Mouse (Mus musculus) intestine, embryonic 16.5 days (tissue): ENCODE results near the gene Bcl11b. TPM values are rescaled to one million over a fixed set of nuclear protein-coding genes. Genes with fewer than 3 reads are reported as not detected.

Source experiments
- ATAC-seq: fragments of 200-750 bp; cut with Nextera tagmentation; 2 replicates; pipeline ENCODE4 v1.8.0; 2017; ENCODE audit warnings: moderate TSS enrichment, moderate library complexity
- H3K27ac ChIP-seq: fragments of 300-500 bp; sonication (generic); 2 replicates; pipeline ENCODE4 v1.5.1; 2014; ENCODE audit warnings: mild to moderate bottlenecking, low read length
- H3K27me3 ChIP-seq: fragments of 300-500 bp; sonication (generic); replicated peaks from 2 replicates; pipeline ENCODE4 v1.6.1; 2014; ENCODE audit warnings: low read length, control low read depth, mixed read lengths; ENCODE audit not compliant: control insufficient read depth, insufficient read depth
- H3K36me3 ChIP-seq: fragments of 300-500 bp; sonication (generic); 2 replicates; pipeline ENCODE4 v1.6.1; 2014; ENCODE audit warnings: low read length, control low read depth; ENCODE audit not compliant: control insufficient read depth, insufficient read depth
- H3K4me1 ChIP-seq: fragments of 300-500 bp; sonication (generic); 2 replicates; pipeline ENCODE4 v1.6.1; 2014; ENCODE audit warnings: low read length, control low read depth, mixed read lengths; ENCODE audit not compliant: control insufficient read depth, insufficient read depth
- H3K4me2 ChIP-seq: fragments of 300-500 bp; sonication (generic); 2 replicates; pipeline ENCODE4 v1.6.1; 2014; ENCODE audit warnings: low read depth, low read length, control low read depth
- H3K4me3 ChIP-seq: fragments of 300-500 bp; sonication (generic); 2 replicates; pipeline ENCODE4 v1.5.1; 2014; ENCODE audit warnings: mild to moderate bottlenecking, low read length
- H3K9ac ChIP-seq: fragments of 300-500 bp; sonication (generic); 2 replicates; pipeline ENCODE4 v1.6.1; 2014; ENCODE audit warnings: low read depth, low read length
- H3K9me3 ChIP-seq: fragments of 300-500 bp; sonication (generic); 2 replicates; pipeline ENCODE4 v1.6.1; 2016; ENCODE audit warnings: low read length, control low read depth; ENCODE audit not compliant: control insufficient read depth
- WGBS: fragments of 180-500 bp; shearing (Covaris S2); extraction: QIAGEN DNeasy Blood & Tissue Kit; methylation state at CpG from one replicate; pipeline ENCODE4 v1.1.7; 2014; 5-methylcytosine and 5-hydroxymethylcytosine counted together
- polyA plus RNA-seq: library from polyadenylated mRNA; unstranded; fragments of >200 nt; fragmentation: Nextera tagmentation; extraction: Ambion mirVana; gene quantifications from 2 replicates; pipeline ENCODE4 v1.2.1, GENCODE M21; 2015

Bcl11b gene
- polyA plus RNA-seq, 1 experiment from 2014 or later = 3.4 TPM

GRCm38 (mm10) chr12:107934831-107935437 lies 68.5 kb downstream of the Bcl11b start:
- Histone ChIP-seq H3K27me3 (no peaks in the 10 kb centered on the region), H3K36me3 (no peaks in the 10 kb centered on the region), H3K27ac (no peak overlapping the region), H3K4me1 (peaks cover 18% of the 10 kb centered on the region), H3K9ac (no peak overlapping the region), H3K4me2 (no peak overlapping the region), H3K9me3 (no peaks in the 10 kb centered on the region), H3K4me3 (no peak overlapping the region)
- 59% methylated on average over 19 of the region's 19 CpGs for WGBS
- ATAC-seq = no peak

DNA sequence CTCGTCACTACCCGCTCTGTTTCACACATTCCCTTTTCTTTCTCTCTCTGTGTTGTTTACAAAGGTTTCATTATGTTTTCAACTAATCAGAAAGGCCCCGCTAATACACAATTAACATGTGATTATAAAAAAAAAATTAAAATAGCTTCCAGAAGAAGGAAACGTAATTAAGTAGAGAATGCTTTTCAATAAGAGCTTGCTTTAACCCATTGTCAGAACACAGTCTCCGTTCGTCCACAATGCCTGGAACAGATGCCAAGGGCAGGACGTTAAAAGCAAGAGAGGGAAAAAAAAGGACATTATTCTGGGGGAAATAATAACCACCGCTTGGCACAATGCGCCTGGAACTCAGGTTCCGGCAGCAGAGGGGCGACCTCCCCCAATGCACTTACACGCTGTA lies 71.3 kb downstream of the Bcl11b start:
- Histone ChIP-seq H3K4me2 (no peak overlapping the region), H3K4me1 (peaks cover 22% of the 10 kb centered on the region), H3K4me3 (no peak overlapping the region), H3K9me3 (no peaks in the 10 kb centered on the region), H3K36me3 (no peaks in the 10 kb centered on the region), H3K27me3 (no peaks in the 10 kb centered on the region), H3K9ac (no peak overlapping the region), H3K27ac (no peak overlapping the region)
- ATAC-seq = no peak
- 77% methylated on average over 12 of the region's 12 CpGs for WGBS

DNA sequence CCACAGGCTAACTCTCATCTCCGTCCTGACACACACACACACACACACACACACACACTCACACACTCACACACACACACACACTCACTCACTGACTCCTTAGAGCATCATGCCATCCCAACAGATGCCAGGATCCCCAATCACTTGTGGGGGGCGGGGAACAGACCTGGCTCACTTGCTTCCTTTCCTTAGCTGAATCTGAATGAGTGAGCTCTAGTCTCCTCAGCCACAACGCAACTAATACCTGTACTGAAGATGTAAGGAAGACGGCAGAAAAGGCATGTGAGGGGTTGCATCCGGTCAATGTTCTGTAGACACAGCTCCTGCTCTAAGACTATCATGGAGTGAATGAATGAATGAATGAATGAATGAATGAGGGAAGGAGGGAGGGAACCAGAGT lies 71.9 kb downstream of the Bcl11b start:
- 79% methylated on average over 5 of the region's 5 CpGs for WGBS
- H3K4me3 ChIP-seq = no peak overlapping the region
- no peak for ATAC-seq
- H3K27ac ChIP-seq = no peak overlapping the region; the same call in 1 of the 2 replicates
- H3K4me1 ChIP-seq = peaks cover 22% of the 10 kb centered on the region
- no peaks in the 10 kb centered on the region for H3K36me3 ChIP-seq
- no peaks in the 10 kb centered on the region for H3K9me3 ChIP-seq
- H3K27me3 ChIP-seq = no peaks in the 10 kb centered on the region
- no peak overlapping the region for H3K4me2 ChIP-seq
- H3K9ac ChIP-seq = no peak overlapping the region

DNA sequence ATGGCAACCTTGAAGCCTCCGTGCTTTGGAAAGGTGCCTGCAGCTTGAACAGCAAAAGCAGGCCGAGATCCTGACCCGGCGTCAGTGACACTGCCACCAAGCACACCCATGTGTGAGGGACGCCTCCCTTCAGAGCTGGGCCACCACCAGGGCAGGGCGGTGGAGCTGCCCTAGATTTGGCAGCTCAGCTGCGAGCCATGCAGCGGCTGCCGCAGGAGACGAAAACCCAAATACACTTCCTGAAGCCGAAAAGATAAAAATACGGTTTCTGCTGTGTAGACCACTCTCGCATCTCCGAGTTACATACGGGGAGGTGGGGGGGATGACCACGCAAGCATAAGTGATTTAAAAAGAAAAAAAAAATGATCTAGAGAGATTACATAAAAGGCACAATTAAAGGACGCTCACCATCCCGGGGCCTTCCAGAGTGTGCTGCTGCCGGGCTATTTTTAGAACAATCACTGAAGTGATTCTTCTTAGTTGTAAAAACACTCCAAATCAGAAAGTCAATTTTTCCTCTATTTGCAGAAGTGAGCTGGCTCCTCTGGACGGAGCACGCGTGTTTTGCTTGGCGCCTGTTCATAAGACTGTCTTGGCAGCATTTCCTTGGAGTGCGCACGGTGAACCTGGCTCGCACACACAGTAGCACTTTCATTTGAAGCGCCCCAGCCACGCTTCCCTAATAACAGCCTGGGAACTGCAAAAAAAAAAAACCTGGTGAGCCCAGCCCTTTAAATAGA lies 72.6 kb downstream of the Bcl11b start:
- Histone ChIP-seq H3K4me3 (no peak overlapping the region), H3K27ac (peak overlapping the region; percentile 28), H3K27me3 (no peaks in the 10 kb centered on the region), H3K9me3 (no peaks in the 10 kb centered on the region), H3K9ac (peak overlapping the region; percentile 37; the same call in 1 of the 2 replicates), H3K4me1 (peaks cover 22% of the 10 kb centered on the region), H3K4me2 (peak overlapping the region; percentile 25; the same call in 1 of the 2 replicates), H3K36me3 (no peaks in the 10 kb centered on the region)
- WGBS = 37% methylated on average over 28 of the region's 28 CpGs
- ATAC-seq = peak; percentile 20; the same call in 1 of the 2 replicates

DNA sequence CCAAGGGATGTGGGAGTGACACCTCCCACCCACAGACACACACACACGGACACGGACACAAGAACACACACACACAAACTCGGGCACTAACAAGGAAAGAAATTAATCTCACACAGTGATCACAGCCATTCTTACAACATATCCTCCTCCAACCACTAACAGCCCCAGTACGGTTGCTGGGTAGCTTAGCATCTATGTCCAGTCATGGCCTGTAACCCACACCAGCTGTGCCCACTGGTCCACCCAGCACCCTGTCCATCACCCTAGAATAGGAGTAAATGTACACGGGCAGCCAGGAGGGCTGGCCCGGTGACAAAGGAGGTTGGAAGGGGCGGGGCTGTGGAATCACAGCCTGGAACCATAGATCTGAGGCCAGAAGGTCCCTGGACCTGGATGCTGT lies 74.5 kb downstream of the Bcl11b start:
- no peaks in the 10 kb centered on the region for H3K36me3 ChIP-seq
- no peak overlapping the region for H3K4me3 ChIP-seq
- H3K9ac ChIP-seq = no peak overlapping the region
- H3K27me3 ChIP-seq = no peaks in the 10 kb centered on the region
- no peak overlapping the region for H3K4me2 ChIP-seq
- peaks cover 25% of the 10 kb centered on the region for H3K4me1 ChIP-seq
- no peak overlapping the region for H3K27ac ChIP-seq
- ATAC-seq = no peak
- 73% methylated on average over 7 of the region's 7 CpGs for WGBS
- no peaks in the 10 kb centered on the region for H3K9me3 ChIP-seq

DNA sequence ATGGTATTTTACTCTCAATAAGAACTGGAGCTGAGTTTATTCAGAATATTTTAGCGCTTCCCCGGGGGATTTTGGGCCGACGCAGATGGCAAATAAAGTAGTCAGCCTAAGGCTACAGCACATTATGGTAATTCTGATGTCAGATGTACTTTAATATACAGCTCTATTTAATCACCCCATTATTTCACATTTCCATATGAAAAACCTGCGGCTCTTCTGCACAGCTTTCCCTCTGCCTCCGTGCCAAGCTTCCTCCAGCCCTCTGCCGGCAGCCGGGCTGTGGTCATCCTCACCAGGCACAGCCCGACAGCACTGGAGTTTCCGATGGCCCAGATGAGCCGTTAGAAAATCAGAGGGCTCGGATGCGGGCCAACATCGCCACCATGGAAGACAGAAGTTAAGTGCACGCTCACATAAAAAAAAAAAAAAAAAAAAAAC lies 74.9 kb downstream of the Bcl11b start:
- H3K36me3 ChIP-seq = no peaks in the 10 kb centered on the region
- no peaks in the 10 kb centered on the region for H3K9me3 ChIP-seq
- H3K9ac ChIP-seq = no peak overlapping the region
- no peak overlapping the region for H3K27ac ChIP-seq
- no peaks in the 10 kb centered on the region for H3K27me3 ChIP-seq
- WGBS = 66% methylated on average over 15 of the region's 15 CpGs
- no peak overlapping the region for H3K4me3 ChIP-seq
- no peak for ATAC-seq
- peaks cover 25% of the 10 kb centered on the region for H3K4me1 ChIP-seq
- no peak overlapping the region for H3K4me2 ChIP-seq

- Histone ChIP-seq H3K9ac (no peak overlapping the region), H3K27me3 (no peaks in the 10 kb centered on the region), H3K4me2 (no peak overlapping the region), H3K9me3 (no peaks in the 10 kb centered on the region), H3K27ac (no peak overlapping the region), H3K4me1 (peaks cover 25% of the 10 kb centered on the region), H3K36me3 (no peaks in the 10 kb centered on the region), H3K4me3 (no peak overlapping the region)
- no peak for ATAC-seq
- 61% methylated on average over 10 of the region's 10 CpGs for WGBS
Measured at GRCm38 (mm10) chr12:107927961-107928431, 75.4 kb downstream of the Bcl11b start.

DNA sequence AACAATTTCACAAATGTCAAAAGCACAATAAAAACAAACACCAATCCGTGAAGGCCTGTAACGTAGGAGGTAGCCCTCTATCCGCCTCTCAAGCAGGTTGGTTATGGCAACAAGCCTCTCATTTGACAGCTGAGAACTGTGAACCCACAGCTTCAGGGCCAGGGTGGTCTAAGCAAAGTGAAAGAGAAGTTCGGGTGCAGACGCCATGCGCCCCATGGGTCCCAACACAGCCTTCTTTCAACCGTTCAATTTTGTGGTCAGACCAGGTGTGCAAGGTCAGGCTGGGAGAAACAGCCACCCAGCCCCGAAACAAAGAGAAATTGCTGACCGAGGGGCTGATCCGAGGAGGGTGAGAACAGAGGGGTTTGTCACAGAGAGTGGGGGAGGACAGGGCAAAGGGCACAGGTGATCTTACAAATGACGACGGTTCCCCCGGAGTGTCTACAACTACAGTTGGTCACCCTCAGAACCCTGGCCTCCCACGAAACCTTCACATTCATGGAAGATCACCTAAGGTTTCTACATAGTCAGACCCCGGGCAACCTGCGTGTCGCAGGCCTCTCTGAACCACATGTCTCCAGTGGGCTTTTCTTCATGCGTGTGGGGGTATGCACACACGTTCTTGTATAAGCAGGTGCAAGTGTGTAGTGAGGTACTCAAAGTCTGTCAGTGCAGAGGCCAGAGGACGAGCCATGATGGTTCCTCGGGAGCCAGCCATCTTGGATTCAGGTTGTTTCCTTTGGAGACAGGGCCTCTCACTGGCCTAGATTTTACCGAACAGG lies 77.1 kb downstream of the Bcl11b start:
- WGBS = 92% methylated on average over 22 of the region's 22 CpGs
- peaks cover 19% of the 10 kb centered on the region for H3K4me1 ChIP-seq
- no peak overlapping the region for H3K4me2 ChIP-seq
- H3K9ac ChIP-seq = no peak overlapping the region
- H3K36me3 ChIP-seq = no peaks in the 10 kb centered on the region
- no peaks in the 10 kb centered on the region for H3K9me3 ChIP-seq
- no peak overlapping the region for H3K27ac ChIP-seq
- H3K27me3 ChIP-seq = no peaks in the 10 kb centered on the region
- ATAC-seq = no peak
- H3K4me3 ChIP-seq = no peak overlapping the region

- Histone ChIP-seq H3K4me1 (peaks cover 19% of the 10 kb centered on the region), H3K4me3 (no peak overlapping the region), H3K27me3 (no peaks in the 10 kb centered on the region), H3K9ac (no peak overlapping the region), H3K4me2 (no peak overlapping the region), H3K36me3 (no peaks in the 10 kb centered on the region), H3K9me3 (no peaks in the 10 kb centered on the region), H3K27ac (no peak overlapping the region)
- no peak for ATAC-seq
- WGBS = 88% methylated on average over 4 of the region's 4 CpGs
Measured at GRCm38 (mm10) chr12:107924696-107925095, 78.7 kb downstream of the Bcl11b start.
